Mouse (Mus musculus): ENCODE measurements around the gene Ranbp9.

The Ranbp9 gene

DNA sequence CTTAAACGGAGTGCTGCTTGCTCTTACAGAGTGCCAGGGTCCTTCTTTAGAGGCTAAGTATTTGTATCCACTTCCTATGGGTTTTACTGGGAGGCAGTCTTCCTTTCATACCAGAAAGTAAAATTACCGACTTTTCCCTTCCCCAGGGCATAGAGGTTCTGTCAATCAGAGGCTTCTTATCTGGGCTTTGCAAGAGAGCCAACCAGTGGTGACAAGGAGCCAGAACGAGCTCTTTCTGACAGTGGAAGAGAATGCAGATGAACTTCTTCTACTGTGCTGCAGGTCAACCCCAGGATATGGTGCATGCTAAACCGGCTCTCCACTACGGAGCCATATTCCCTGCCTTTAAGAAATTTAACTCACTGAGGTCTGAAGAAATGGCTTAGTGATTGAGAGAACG, 120.5 kb downstream of the Ranbp9 start:
- DNase-seq, result no peak

DNA sequence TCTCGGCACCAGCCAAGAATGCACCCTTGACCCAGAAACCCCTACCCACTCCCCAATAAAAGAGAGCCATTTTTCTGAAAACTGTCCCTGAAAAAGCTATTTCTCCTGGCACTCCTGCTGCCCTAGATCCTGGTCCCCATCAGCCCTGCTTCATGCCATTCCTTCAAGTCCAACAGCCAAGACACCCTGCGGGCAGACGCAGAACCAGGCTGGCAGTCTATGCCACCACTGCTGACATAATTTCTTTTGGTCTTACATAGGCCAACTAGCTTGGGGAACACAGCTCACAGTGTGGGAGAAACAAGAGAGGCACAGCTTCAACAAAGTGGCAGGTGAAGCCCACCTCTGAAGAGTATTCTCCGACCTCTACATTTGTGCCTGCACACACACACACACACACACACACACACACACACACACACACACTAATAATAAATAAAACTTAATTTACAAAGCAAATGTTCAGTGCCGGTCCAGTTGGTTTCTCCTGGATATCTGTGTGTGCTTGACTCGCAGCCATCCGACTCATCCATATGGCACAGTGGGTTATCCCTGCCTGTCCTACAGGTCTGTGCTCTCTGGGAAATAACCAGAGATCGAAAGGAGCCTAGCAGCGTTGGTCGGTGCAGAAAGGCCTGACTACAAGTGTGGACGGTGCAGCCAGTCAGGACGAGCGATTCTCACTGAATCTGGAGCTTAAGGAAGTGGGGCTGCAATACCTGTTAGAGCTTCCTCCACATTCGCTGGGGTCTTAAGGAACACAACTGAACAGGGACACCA, 124.5 kb downstream of the Ranbp9 start:
- no peak for DNase-seq

DNA sequence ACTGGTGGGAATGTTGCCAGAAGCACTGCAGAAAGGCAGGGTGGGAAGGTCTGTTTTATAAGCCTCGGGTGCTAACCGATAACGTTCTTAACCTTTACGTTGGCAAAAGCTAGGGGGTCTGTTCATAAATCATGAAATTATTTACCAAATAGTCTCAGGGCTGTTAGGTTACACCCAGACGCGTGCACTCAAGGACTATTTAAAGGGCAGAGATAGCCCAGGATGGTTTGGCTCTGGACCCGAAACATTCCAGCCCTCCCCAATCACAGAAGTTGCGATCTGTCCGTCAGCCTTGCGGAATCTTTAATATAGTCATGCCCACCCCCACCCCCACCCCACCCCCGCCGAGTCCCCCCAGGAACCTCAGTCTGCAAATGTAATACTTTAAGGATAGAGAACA, 126.7 kb downstream of the Ranbp9 start:
- DNase-seq, result no peak

GRCm38 (mm10) chr13:43353356-43353755, 127.7 kb downstream of the Ranbp9 start:
- no peak for DNase-seq
